Mouse (Mus musculus): ENCODE data around the gene Cenpb.

The Cenpb gene

DNA sequence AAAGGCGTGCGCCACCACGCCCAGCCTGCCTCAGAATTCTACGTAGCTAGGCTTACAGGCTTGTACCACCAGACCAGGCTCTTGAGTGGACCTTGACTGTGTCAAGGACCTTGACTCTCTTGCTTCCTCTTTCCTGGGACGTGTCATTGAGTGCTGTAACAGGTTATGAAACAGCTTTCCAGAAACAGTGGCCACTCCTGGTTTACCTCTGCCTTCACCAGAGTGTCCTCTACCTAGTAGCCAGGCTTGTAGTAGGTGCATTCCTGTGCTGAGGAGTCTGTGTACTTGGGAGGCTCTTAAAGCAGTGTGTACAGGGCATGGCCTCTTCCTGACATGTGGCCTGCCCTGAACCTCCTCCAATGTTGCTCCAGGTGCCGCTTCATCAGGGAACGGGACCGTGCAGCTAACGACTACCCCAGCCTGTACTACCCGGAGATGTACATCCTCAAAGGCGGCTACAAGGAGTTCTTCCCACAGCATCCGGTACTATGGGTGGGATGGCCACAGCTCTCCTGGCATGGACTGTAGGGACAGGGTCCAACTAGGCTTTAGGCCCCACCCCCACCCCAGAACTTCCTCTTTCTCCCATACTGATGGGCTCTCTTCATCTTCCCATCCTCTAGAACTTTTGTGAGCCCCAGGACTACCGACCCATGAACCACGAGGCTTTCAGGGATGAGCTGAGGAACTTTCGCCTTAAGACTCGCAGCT, 16.9 kb upstream of the Cenpb start:
- no peak for DNase-seq

DNA sequence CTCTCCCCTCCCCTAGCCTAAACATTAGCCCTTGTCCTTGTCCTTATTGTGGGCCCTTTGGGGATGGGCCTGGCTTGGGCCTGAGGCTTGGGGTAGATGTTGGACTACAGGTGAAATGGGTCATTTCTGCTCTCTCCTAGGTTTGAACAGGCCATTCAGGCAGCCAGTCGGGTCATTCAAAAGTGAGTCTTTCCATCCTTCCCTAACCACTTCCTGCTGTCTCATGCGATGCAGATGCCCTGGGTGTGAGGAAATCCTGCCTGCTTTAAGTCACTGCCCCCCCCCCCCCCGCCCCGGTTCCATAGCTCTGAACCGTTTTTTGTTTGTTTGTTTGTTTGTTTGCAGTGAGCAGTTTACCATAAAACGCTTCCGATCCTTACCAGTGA, 11.1 kb upstream of the Cenpb start:
- peak in 1 of 2 experiments; percentile 12 for DNase-seq

DNA sequence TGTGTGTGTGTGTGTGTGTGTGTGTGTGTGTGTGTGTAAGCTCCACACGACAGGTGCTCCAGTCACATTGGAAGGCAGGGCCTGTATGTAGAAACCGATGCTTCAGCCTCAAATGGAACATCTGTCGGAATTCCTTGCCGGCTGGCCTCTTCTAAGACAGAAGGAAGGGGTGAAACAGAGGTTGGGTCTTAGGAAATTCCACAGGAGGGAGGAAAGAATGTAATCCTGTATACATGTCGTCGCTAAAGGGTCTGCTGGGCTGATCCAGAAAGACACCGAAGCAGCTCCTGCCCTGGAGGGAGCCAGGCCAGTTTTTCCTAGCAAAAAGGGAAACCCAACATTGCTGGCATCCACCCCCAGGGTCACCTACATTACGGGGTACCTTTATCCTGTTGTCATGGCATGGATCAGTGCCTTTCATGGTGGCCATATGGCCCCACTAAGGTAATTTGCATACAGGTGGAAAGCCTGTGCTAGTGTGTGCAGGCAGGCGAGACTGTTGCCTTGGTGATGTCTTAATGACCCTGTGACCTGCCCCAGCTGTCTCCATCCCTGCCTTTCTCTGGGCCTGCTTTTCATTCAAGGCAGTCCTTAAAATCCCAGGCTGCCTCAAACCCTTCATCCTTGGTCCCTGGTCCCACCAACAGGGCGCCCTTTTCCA, 10.6 kb upstream of the Cenpb start:
- DNase-seq: peak in 1 of 2 experiments; percentile 13

GRCm38 (mm10) chr2:131189521-131190309, 9.8 kb upstream of the Cenpb start:
- DNase-seq: peak in 1 of 2 experiments; percentile 24

DNA sequence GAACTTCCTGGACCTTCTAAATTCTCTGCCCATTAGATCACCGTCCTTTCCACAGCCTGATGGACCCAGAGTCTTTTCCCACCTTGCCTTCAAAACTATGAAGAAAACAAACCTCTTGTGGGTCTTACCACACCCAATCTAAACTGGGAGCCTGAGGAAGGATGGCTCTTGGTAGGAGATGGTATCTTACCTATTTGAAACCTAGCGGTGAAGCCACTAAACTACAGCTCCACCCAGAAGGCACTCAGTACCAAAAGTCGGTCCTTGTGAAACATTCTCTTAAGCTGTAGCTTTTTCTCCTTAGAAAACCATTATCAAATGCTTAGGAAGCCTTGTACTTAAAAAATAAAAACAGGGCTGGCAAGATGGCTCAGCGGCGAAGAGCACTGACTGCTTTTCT, 8.4 kb upstream of the Cenpb start:
- no peak for DNase-seq

GRCm38 (mm10) chr2:131187602-131187922, 7.7 kb upstream of the Cenpb start:
- DNase-seq: no peak

GRCm38 (mm10) chr2:131186771-131187601, 7.1 kb upstream of the Cenpb start, which contains the start of the genes Cdc25b and Spef1:
TSS of gene Cdc25b (plus strand) at chr2:131186949.
TSS of gene Spef1 (minus strand) at chr2:131187282.
- DNase-seq: peak; percentile 85 to 86

DNA sequence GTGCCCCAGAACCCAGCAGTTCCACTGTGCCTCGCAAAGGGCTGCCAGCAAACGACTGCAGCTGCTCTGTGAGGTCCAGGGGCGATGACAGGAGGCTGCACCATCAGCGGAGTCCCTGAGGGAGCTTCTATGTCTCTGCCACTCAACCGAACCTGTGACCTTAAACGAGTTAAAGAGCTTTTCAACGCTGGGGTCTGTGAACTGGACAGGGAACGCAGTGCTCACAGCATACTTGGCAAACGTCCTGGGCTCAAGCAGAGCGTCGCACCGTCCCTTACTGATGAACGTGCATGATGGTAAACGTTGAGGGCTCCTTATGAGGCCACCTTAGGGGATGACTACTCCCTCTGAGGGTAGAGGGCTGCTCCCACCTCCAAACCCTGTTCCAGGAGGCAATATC, 6.5 kb upstream of the Cenpb start:
- no peak for DNase-seq

GRCm38 (mm10) chr2:131179246-131179886, 501 bp downstream of the Cenpb start:
- peak; percentile 45 to 58 for DNase-seq

GRCm38 (mm10) chr2:131178828-131179245, 1.0 kb downstream of the Cenpb start:
- no peak for DNase-seq

DNA sequence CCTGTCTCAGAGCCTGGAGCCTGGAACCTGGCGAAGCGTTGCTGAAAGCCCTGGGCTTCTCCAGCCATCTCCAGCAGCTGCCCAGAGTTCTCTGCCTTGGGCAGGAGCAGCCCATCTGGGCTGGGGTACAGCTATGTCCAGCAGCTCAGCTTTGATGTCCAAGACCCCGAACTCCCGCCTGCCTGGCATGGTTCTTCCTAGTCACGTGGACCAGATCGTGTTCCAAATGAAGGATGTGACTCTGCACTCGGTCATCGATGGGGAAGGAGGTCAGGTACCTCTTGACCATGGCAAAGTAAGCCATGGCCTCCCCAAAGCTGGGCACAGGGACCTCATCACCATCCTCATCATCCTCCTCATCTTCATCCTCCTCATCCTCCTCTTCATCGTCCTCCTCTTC, 1.9 kb downstream of the Cenpb start:
- DNase-seq: no peak

DNA sequence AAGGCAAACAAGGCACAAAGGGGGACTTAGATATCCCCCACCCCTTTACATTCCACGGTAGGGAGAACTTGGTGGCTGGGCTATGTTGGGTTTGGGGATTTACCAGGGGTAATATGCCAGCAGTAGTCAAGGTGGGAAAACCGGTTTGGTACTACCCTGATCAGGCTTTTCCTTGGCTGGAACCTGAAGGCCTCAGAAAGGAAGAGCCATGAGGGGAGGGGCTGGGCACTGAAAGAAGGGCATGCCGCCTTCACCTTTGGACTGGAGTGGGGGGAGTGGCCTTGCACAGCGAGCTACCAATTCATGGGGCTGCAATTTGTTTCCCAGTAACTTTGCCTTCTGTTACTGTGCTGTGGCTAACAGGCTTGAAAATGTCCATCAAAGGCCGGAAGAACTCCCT, 3.4 kb downstream of the Cenpb start:
- DNase-seq: no peak

DNA sequence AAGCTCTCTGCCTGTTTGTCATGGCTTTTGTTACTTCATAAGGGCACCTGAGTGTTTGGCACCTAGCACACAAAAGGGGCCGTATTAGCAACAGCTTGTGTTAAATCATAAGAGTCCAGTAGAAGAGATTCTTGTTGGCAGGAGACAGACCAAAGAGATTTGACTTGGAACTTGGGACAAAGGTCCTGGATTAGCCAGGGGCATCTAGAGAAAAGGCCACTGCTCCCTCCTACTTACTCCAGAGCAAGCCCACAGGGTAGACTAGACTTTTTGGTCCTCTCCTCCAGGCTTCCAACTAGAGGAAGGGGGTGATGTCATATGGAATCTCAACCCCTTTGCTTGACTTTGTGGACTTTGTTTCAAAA, 3.9 kb downstream of the Cenpb start:
- DNase-seq: no peak

- no peak for DNase-seq
These were observed 4.5 kb downstream of the Cenpb start for GRCm38 (mm10) chr2:131175286-131175944.

DNA sequence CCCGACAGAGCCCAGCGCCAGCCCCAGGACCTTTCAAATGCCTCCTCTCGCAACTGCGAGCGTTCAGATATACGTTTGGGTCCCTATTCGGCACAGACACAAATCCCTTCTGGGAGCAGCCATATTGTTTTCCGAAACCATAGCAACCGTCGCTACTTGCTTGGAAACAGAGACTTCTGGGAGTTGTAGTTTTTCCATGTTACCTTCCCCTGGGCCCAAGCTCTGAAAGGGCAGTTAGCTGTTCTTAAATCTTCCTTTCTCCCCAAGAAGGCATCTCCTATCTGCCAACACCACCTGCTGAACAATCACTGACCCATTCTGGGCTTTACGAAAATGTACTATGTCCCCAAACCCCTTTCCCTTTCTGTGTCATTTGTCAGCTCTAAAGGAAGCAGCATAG, 5.2 kb downstream of the Cenpb start:
- peak; percentile 23 to 41 for DNase-seq

DNA sequence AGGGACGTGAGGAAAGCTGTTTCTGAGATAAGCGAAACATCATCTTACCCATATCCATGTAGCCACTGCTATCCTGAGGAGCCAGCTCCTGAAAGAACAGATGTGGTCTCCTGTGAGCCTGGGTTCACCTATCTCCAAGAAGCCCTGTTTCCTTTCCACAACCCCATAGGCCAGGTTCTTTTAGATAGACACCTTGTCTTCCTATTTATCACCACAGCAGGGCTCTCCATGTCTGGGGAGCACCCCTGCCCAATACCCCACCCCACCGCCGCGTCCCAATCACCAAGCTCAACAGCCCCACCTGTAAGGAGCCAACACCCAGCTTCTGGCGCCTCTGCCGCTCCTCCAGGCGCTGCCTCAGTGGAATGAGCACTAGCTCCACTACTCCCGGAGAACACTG, 7.5 kb downstream of the Cenpb start:
- no peak for DNase-seq

DNA sequence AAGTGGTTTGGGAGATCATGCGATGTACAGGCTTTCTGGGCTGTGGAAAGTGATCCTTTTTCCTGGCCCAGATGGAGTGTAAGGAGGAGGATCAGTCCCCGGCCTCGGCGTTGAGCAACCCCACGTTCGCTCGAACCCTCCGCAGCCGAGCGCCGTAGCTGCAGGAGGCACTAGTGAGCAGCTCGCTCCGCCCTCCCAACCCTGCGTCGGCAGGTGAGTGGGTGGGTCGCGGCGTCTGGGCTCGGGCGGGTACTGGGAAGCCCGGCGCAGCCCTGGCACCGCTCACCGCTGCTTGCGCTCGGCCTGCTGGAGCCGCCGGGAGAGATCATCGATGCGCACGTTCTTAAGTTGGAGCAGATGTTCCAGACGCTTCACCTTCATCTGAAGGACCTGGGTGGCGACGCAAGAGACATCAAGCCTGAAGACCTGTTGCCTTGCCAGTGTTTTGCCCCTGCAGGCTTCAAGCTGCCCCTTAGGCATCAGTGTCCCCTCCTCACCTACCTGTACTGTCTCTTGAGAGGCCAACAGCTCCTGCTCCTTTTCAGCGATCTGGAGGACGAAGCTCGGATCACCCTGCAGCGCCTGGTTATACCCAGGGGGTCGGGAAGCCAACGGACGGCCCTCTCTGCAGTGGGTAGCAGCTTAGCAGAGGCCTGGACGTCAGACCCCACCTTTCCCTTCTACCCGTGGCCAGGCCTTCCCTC, 8.3 kb downstream of the Cenpb start:
- DNase-seq: peak; percentile 69 to 72

DNA sequence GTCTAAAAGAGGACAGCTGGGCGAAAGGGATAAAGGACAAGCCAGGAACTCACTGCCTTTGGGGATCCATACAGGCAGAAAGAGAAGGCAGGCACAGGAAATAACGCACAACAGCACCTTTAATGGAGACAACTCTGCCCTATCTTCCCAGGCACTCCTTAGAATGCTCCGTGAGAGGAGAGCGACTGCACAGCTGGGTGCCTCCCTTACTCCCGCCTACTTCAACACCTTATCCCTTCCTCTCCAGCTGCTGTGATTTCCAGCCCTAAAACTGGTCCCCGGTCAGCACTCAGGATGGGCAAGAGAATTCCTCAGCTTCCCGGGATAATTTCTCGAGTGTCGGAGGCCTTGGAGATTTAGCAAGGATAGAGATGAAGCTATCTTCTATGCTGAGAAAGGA, 8.9 kb downstream of the Cenpb start:
- DNase-seq: no peak

DNA sequence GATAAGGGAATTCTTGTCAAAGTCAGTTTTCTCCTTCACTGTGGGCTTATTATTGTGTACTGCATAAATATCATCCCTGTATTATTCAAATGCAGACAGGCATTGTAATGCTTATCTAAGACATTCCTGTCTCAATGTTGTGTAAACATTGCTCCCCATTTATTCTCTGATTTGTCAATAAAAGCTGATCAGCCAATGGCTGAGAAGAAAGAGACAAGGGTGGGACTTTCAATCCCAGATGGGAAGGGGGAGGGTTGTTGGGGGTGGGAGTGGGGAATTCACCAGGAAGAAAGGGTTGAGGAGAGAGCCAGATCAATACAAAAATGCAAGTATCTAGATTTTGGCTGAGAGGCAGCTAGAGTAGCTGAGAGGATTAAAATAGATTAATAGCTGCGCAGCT, 11.0 kb downstream of the Cenpb start:
- DNase-seq: no peak

GRCm38 (mm10) chr2:131167984-131168383, 11.9 kb downstream of the Cenpb start:
- no peak for DNase-seq

DNA sequence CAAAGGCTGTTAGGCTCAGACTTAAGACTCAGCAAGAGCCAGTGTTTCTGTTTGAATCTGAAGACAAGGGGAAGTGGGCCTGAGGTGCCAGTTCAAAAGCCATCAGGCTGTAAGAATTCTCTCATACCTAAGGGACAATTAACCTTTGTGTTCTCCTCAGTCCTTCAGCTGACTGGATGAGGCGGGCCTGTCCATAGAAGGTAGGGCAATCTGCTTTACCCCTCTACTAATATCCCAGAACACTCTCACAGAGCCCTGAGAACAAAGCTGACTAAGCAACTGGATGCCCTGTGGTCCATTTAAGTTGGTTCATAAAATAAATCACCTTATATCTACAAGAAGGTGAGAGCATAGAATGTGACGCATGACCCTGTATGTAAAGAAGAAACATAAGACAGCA, 13.7 kb downstream of the Cenpb start:
- no peak for DNase-seq

Measured in thymus, postnatal 36 days (tissue).